Mouse (Mus musculus) heart, adult 9 months (tissue): ENCODE results near the gene Smim14.
A peak's percentile ranks its signal among the peaks of the same experiment; 100 is the strongest.
"Not testable (repeated sequence)": the region's sequence is repeated elsewhere in the genome, so short reads cannot be mapped to it uniquely, and the experiment has no call there.

Experiments used
- DNase-seq, 2 experiments: peaks; one replicate each; pipeline ENCODE4 v3.0.0; 2022; ENCODE audit warnings: low spot score in 2 of 2

Gene Smim14

DNA sequence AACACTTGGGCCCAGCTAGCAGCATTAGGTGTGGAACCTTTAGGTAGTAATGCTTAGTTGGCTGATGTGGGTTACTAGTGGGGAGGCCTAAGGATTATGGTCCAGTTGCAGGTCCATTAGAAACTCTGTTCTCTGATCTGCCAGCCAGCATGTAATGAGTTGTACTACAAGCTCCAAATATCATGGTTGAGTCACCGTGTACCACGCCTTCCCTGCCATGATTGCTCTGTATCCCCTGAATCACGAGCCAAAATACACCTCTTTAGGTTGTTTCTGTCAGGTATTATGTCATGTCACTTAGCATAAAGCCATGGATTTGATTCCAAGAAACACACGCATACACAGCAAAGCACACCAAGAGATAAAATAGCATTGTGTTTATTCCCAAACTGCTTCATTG is 12.2 kb downstream of the Smim14 start:
- no peak for DNase-seq

DNA sequence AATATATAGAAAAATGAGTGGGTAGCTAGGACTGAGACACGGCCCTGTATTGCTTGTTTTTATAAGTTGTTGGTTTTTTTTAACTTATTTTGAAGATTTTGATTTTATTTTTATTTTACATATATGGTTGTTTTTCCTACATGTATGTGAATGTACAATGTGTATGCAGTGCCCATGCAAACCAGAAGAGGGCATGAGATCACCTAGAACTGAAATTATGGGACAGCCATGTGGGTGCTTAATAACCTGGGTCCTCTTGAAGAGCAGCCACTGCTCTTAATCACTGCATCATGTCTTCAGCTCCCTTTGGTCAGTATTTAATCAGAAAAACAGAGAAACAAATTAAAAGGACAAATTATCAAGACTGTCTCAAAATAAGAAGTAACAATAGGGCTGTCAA is 15.2 kb downstream of the Smim14 start:
- no peak for DNase-seq

DNA sequence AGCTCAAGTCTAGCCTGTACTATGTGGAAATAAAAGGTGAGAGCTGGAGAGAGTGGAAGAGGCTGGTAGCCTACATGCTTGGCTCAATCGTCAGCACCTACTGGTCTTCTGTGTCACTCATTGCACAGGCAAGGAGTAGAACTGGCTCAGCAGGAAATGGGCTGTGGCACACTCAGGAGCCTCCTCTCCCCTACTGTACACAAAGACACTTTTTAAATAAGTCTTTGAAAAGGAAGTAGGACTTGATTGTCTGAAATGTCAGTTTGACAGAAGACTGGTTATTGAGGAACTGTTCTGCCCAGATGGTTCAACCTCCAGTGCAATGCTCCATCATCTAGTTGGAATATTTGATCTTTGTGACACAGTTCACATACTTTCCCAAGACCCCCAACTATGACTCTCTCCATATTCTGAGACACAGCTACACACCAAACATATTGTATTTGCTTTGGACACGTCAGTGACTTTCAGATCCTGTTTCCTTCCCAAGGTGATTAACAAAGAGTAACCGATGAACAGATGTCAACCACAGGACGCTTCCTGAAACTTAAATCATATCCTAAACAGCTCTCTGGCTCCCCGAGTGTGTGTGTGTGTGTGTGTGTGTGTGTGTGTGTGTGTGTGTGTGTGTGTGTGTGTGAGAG is 22.2 kb downstream of the Smim14 start:
- no peak for DNase-seq

DNA sequence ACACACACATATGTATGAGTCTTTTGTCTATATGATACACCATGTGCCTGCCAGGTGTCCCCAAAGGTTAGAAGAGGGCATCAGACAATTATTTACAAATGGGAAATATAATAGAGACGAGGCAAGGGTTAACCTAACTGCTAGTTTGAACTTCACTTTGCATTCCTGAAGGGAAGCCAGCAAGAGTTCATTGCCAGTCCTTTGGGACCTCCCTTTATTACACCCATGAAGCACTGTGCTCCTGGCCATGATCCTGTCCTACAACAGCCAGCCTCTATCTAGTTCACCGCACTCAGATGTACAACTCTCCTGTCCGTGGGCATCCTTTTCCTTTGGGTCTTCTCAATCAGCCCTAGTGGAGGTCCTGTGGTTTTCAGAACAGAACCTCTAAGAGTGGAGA is 23.5 kb downstream of the Smim14 start:
- no peak for DNase-seq

DNA sequence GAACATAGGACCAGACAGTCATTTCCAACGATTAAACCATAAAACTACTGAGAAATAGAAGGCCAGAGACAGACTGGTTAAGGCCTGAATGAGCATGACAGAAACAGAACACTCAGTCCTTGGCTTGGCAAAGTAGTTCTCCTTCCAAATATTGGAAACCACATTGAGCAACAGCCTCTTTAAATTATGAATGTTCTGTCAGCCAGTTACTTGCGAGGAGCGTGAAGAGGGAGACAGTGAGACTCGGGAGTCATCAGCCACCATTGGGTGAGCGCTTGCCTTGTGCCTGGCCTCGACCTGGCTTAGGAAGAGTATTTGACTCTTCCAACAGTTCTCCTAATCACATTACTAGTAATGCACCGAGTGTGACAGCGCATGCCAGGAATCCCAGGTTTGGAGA is 28.6 kb downstream of the Smim14 start:
- DNase-seq = peak in 1 of 2 experiments; percentile 32

DNA sequence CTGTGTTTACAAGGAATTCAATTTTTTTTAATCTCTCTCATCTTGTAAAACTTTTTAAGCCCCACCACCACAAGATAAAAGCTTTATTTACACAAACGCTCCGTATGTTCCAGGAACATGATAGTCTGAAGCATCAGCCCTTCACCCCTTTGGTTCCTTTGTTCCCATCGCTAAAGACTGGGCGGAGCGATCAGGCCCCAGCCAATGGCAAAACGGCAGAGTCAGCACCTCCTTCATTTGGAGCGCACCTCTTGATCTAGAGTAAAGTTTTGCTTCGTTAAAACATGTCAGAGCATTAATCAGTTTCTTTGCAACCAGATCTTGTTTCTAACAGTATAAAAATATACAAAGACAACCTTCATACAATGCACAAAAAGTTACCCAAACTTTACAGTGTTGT is 31.2 kb downstream of the Smim14 start:
- DNase-seq = no peak

DNA sequence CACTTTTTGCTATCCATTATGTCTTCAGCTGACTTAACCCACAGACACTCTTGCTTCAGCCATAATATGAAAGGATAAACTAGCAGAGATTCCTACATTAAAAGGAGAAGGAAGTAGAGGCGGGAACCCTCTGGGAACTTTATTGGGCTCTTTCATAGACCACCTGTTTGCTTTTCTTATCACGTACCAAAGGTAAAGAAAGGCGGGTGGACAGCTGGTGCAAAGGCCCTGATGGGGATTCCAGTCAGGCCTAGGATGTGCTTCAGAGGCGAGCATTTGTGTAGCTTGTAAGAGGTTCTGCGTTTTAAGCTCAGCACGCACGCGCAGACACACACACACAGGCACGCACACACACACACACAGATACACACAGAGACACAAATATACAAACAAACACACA is 35.6 kb downstream of the Smim14 start:
- DNase-seq = no peak

DNA sequence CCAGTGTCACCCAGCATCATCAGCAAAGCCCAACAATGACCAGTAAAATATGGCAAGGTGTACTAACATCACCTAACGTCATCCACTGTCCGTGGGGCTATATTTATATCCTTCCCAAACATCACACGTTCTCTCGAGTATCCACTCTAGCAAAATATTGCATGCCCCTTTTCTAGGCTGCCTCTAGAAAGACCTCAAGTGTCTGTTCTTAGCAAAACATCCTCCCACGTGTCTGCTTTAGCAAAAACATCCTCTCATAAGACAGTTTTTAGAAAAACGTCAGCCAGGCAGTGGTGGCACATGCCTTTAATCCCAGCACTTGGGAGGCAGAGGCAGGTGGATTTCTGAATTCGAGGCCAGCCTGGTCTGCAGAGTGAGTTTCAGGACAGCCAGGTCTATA is 36.8 kb downstream of the Smim14 start:
- no peak for DNase-seq

DNA sequence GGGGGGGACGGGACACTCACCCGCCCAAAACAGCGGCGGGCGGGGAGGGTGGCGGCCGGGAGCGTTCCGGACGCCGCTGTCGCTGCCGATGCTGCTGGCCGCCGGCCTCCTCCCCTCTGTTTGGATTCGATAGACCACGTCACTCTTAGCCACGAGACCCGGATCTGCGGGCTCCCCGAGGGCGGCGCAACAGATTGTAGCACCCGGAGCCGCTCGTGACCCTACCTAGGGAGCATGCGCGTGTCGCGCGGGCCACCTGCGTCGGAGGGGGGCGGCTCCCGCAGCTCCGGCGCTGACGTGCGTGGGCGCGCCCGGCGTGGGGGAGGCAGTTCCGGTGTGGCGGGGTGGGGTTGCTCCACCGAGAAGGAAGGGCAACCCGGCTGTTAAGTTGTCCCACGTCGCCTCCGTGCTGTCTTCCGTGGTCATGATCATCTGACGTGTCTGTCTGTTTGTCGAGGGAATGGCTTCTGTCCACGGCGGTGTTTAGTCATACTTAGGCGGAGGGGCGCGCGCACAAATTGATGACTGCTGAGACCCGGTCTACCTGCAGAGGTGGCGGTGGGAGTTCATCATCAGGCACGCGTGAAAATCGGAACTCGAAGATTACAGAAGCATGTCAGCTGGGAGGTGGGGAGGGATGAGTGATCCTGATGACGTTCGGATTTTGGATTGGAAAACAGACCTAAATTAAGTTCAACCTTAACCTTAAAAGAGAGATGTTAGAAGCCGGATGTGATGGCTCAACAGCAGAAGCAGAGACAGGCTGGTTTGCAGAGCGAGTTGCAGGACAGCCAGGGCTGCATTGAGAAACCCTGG is 44.1 kb downstream of the Smim14 start, which contains the start of gene Gm43552:
TSS of gene Gm43552 (minus strand) at position 118 of the 816 bp plus-strand sequence.
- DNase-seq = peak; percentile 98 to 99

DNA sequence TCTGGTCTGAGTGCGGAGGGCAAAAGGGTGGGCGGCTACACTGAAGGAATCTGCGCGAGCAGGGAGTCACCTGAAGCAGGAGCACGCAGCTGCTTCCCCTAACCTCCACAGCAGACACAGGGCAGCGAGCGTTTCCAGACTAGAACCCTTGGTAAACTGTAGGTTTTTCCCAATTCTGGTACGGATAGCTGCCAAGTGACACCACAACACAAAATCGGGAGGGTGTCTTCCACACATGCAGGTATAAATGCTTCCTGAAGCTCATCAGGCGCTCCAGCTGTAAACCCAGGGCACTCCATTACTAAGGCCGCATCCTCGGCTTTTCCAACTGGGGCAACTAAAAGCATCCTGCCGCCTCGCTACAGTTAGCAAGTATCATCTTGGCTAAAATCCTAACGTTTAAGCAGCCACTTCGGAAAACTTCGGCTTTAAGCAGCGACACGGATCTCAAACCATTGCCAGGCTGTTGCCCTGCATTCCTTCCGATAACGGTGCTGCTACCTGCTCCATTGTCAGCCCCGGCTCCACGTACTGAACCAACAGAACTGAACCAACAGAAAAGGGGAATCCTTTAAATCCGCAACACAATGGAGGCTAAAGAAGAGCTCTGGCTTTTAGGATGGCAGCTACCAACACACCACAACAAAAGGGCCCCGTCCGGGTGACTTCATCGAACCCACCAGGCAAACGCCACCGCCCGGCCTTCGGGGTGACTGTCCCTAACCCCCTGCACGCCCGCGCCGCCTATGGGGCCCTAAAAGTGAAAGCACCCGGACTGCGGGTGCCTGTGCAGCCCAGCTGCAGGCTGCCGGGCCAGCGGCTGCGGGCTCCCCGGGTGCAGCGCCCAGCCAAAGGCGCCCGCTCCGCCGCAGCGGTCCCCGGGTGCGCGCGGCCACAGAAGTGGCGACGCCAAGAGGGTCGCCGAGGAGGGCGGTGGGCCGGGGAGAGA is 44.9 kb downstream of the Smim14 start:
- DNase-seq = peak; percentile 80 to 81

DNA sequence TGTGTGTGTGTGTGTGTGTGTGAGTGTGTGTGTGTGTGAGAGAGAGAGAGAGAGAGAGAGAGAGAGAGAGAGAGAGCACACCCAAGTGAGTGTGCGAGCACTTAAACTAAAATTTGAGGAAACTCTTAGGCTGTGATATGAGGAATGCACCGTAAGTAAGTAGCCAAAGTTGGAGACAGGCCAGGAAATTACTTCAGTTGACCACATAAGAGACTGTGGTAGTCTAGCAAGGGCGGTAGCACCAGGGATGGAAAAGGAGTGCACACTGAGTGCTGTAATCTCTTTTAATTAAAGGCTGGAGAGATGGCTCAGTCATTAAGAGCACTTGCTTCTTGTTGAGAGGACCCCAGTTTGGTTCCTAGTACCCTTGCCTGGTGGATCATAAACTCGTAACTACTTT is 47.2 kb downstream of the Smim14 start:
- DNase-seq = peak; percentile 50 to 51

DNA sequence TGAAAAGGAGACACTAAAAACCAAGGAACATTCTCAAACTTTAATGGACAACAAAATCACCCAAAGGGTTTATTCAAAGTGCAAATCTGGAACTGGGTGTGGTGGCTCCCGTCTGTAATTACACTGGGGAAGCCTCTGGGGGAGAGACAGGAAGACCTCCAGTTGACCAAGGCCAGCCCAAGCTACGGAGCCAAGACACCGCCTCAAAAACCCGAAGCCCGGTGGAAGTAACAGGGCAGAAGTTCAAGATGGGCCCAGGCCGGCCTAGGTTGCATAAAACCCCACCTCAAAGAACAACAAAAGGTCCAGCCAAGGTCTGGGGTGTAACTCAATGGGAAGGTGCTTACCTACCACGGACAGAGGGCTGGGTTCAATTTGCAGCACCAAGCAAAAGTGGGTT is 48.3 kb downstream of the Smim14 start:
- DNase-seq = peak; percentile 63 to 75

DNA sequence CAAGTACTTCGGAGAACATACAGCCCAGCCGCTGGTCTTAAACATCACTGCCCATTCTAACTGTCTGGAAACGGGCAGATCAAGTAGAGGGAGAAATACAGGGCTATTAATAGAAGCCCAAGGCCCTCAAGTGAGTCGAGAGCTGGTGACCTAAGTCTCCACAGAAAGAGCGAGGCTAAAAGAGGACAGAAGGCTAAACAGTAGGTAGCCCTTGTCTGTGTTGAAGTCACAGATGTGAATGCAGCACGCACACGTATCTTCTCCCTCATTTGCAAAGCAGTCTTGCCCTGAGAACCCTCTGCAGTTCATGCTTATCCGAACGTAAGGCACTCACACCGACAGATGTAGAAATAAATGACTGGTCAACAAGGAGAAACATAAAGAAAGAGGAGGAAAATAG is 49.6 kb downstream of the Smim14 start:
- DNase-seq = peak in 1 of 2 experiments; percentile 35

DNA sequence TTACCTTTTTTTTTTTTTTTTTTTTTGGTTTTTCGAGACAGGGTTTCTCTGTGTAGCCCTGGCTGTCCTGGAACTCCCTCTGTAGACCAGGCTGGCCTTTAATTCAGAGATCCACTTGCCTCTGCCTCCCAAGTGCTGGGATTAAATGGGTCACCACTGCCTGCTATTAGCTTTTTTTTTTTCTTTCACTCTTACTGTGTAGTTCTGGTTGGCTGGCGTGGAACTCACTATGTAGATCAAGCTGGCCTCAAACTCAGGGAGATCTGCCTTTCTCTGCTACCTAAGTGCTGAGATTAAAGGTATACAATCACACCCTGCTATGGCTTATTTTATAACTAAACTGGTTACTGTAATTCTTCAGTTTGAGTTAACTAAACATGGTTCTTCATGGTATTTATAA is 50.5 kb downstream of the Smim14 start:
- DNase-seq = no peak

DNA sequence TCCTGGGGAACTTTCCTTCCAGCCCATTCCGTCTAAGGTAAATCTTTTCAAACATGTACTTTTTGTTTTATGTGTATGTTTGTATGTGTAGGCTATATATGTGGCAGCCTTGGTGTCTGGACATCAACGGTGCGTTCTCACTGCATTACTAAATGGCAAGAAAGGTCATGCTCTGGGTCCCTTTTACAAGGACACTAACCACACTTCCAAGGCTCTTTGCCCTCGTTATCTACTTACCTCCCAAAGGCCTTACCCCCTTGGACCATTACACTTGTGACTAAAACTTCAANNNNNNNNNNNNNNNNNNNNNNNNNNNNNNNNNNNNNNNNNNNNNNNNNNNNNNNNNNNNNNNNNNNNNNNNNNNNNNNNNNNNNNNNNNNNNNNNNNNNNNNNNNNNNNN is 54.0 kb downstream of the Smim14 start:
- DNase-seq = no peak

DNA sequence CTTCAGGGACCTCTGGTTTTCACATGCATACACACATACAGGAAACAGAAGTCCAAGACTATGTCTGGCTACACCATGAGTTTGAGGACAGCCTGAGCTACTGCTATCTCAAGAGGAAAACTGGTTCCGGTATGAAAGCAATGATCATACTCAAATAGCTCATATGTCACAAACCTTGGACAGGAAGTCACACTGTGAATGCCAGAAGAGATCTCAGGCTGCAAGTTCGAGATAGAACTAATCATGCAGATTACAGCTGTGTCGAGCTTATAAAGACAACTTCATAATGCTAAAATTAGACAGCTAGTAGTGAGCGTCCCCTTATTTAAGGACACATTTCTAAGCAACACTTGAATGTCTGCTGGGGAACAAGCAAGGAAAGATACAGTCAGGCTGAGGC is 56.5 kb downstream of the Smim14 start:
- DNase-seq = no peak

DNA sequence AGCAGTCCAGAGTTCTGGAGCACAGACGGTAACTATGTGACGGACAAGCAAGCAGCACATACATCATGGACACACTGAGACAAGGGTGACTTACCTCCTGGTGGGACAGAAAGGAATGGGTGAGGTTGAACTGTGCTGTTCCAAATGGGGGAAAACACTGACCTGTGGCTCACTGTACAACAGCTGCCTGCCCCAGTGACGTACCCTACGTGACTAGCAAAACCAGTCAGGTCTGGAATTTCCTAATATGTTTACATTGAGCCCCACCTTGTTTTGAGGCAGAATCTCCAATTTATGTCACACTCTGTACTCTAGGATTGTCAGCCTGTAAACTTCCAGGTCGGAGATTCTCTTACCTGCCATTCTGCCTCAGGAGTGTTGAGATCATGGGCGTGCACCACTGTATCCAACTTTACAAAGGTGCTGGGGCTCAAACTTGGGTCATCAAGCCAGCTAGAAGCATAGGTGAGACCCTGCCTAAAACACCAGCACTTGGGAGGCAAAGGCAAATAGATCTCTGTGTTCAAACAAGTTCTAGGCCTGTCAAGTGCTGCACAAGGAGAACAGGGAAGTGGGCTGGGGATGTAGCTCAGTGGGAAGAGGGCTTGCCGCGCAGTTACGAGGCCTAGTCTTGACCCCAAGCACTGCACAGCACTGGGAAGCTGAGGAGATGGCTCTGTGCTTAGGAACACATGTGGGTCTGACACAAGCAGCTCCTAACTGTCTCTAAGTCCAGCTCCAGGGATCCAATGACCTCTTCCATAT is 57.1 kb downstream of the Smim14 start:
- DNase-seq = no peak

DNA sequence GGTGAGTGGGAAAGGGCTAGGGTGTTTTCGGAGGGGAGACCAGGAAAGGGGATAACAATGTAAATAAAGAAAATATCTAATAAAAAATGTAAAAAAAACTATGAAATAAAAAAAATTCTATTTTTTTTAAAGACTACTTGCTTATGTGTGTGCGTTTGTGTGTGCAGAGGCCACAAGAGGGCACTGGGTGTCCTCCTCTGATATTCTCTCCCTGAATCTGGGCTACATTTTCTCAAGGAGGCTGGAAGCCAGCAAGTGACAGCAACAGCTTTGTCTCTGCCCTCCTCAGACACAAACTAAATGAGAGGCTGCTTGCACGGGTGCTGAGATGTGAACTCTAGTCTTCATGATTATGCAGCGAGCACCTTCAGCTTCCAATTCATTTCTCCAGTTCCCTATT is 58.8 kb downstream of the Smim14 start:
- DNase-seq = no peak

DNA sequence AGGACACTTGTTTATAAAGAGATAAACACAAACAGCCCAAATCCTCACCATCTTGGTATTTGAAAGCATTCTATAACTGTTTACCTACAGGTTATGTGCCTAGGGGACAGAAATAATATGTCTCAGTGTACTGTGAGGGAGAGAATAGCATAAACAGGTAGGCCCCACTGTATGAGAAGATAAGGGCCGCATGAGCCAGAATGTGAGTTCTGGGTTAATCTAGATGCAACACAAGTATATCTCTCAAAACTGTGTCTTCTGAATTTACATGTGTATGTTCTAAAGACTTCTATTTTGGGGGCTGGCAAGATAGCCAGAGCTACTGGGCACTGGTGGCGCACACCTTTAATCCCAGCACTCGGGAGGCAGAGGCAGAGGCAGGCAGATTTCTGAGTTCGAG is 60.2 kb downstream of the Smim14 start:
- not testable (repeated sequence) for DNase-seq

DNA sequence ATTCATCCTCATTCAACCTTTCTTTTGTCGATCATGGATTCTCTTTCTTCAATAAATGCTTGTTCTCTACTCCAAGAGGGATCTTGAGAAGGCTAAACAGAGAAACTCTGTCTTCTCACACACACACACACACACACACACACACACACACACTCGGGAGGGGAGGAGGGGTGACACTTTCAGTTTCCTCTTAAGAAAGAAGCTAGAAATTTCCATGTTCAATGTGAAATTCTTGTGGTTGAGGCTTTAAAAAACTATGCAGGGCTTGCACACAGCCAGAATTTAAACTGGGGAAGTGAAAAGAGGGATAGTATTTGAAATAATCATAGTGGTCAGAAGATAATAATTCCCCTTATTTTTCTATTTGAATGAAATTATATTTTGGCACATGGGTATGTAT is 61.2 kb downstream of the Smim14 start:
- DNase-seq = no peak

DNA sequence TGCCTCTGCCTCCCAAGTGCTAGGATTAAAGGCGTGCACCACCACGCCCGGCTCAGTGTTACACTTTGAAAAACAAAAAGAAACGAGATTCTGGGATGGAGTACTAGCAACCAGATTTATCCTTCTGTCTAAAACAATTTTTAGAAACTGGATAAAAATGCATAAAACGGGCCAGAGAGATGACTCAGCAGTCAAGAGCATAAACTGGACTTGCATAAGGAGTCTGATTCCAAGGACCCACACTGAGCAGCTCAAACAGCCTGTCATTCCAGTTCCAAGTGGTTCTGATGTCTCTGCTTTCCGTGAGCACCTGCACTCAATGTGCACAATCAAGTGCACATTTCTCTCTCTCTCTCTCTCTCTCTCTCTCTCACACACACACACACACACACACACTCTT is 67.2 kb downstream of the Smim14 start:
- no peak for DNase-seq

DNA sequence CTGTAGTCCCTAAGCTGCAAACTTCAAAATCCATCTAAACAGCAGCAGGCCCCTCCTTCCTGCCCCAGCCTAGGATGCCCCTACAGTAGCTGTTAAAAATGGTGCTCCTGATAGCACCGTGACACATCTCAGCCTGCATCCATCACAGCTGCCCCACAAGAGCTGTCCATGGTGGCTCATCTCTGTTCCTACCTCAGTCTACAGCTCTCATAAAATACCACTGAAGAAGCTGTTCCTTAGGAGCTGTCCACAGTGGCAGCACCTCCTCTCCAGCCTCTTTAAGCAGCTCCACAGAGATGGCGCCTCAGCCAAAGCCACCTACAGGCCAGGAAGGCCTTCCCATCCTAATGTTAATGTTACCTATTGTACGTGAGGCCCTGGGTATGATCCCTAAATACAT is 70.1 kb downstream of the Smim14 start:
- no peak for DNase-seq
